Mouse (Mus musculus): ENCODE data around the gene Antxr2.

Gene Antxr2

DNA sequence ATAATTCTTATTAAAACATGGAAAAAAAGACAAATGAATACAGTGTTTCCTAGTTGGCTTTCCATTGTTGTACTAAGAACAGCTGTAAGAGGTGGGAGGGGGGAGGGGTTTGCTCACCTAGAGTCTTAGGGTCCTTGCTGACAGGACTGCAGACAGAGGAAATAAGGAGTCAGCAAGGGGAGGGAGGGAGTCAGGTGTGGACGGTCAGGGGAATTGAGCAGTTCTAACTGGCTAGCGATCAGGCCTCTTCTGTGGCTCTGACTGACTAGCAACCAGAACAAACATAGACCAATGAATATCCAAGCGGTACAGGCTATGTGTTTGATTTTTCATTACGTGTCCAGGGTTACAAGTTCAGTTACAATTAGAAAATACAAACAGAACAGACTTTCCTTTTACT, 35.0 kb downstream of the Antxr2 start:
- DNase-seq (ENCODE audit: low spot score), result no peak

DNA sequence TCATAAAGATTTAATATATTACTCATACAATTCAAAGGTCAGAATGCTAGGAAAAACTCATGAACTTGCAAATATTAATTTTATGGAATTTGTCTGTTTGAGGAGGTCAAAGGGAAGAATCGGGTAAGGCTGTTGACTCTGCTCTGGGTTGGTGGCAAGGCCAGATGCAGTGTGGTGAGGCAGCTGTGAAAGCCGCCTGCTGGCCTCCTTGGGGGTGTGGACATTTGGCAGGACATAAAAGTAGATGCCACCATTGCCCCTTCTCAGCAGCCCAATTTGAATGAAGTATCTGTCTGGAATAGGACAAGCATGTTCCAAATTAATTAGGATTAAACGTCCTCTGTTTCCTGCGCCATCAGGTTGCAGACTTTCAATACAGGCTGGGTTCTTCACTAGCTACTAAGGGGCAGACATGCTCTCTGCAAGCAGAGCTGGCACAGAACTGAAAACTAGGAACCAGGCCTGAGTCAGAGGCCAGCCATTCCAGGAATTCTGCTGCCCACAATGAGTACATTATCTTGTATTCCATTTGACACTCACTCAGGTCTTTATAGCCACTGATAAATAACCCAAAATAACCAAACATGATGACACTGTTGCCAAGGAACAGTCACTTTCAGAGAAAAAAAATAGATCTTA, 44.1 kb downstream of the Antxr2 start:
- DNase-seq (ENCODE audit: low spot score), result no peak

DNA sequence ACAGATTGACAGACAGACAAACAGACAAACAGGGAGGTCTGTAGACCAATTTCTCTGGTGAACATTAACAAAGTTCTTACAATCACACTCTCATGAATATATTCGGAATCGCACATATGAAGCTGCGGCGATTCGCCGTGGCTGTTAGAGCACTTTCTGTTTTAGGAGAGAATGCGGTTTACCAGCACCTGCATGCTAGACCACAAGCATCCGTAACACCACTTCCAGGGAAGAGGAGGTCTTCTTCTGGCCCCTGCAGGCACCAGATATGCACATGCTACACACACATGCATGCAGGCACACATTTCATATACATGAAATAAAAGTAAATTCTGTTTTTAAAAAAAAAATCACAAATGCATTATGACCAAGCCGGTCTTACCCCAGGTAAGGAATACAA, 47.5 kb downstream of the Antxr2 start:
- no peak for DNase-seq (ENCODE audit: low spot score)

DNA sequence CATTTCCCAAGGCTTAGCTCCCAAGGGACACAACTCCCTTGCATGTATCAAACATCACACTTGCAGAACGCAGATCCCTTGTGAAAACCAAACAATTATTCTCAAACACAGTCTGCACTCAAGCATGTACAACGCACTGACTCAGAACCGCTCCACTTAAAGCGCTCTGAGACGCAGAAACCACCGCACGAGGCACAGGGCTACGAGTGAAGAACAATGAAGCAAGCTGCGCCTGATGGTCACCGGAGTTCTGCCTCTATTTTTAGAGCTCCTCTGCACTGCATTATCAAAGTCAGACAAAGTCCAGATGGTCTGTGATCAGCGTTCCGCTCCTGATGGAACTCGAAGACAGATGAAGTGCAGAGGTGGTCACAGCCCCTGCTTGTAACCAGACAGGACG, 50.4 kb downstream of the Antxr2 start:
- no peak for DNase-seq (ENCODE audit: low spot score)

DNA sequence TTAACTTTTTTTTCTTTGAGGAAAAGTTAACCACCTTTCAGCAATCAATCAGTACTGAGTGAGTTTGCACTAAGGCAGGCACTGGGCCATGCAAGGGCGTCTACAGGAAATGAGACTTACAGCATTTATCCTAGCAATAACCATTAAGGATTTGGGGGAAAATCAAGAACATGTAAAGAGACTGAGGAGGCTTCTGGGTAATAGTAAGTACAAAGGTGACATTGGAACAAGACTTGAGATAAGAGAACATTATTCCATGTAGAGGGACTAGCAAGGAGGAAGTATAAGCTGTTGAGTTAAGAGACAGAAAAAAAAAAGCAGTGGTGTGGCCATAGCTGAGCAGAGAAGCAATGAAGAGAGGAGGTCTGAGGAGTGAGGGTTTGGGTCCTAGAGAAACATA, 57.5 kb downstream of the Antxr2 start:
- no peak for DNase-seq (ENCODE audit: low spot score)

DNA sequence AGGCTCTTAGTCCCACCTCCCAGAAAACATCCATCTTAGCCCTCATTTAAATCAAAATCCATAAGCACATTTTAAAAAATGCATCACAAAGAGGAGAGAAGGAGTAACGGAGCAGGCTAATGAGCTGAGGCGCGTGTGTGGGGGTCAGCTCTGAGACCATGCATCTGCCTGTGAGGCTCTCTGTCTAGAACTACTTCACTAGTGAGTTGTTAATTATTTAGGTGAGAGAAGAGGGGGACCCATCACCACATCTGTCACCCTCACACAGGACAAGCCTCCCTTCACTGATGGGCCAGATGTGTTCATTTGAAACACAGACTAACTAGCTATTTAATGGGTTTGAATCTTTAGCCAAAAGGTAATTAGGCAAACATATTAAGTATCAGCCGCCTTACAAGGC, 58.8 kb downstream of the Antxr2 start:
- no peak for DNase-seq (ENCODE audit: low spot score)

DNA sequence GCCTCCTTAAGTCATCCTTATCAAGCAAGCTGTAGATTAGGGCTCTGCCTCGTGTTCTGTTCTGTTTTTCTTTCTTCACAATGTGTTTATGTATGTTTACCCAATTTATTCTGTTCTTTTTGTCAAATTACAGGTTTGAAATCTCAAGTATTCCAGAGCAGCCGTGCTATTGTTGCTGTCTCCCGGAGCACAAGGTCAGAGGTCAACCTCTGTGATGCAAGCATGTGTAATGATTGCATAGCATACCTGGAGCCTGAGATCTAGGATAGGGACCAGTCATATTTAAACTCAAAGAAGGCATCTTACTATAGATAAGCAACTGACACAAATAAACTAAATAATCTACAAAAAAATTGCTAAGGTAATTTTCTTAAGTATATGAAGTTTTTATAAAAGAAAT, 59.6 kb downstream of the Antxr2 start:
- no peak for DNase-seq (ENCODE audit: low spot score)

DNA sequence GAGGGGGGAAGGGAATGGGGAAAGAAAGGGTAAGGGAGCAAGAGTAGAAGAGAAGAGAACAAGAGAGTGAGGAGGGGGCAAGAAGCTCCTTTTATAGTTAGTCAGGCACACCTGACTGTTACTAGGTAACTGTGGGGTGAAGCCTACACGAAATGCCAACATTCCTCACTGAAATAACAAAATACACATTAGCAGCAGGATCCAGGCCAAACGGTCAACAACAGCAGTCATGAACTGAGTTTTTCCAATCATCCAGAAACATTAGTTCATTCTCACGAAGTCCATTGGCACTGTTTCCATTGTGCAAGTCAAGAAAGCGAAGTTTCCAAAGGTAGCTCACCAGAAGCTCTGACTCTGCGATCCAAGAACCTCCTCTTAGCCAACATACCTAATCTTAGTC, 63.8 kb downstream of the Antxr2 start:
- DNase-seq (ENCODE audit: low spot score), result no peak

DNA sequence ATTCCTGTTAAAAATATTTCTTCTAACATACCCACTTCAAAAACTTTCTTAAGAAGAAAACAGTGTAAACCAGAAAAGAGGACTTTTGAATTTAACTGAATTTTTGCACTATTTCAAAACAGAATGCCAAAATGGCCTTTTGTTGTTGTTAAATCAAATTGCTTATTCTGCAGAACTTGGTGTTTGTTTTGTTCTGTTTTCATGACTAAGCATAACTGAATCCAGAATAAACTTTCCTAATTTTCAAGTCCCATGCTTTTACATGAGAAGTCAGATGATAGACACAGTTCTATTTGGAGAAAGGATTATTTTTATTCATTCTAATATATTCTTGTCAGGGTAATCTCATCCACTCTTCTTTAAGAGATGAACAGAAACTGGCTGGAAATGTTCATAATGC, 64.7 kb downstream of the Antxr2 start:
- no peak for DNase-seq (ENCODE audit: low spot score)

DNA sequence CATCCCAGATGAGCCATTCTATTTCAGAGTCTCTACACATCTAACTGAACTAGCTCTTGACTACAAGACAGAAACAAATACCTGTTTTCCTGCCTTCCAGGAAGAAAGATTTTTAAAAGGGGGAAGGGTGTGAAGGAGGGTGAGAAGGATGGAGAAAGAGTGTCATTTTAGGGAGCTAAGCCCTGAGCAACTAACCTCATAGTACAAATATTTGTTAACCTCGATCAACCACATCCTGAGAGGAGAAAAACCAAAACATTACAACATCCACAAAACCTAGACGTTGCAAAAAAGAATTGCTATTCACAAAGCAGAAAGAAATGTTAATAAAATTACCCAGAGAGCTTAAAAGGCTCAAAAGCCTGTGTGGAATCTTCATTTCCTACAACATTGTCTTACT, 66.4 kb downstream of the Antxr2 start:
- no peak for DNase-seq (ENCODE audit: low spot score)

DNA sequence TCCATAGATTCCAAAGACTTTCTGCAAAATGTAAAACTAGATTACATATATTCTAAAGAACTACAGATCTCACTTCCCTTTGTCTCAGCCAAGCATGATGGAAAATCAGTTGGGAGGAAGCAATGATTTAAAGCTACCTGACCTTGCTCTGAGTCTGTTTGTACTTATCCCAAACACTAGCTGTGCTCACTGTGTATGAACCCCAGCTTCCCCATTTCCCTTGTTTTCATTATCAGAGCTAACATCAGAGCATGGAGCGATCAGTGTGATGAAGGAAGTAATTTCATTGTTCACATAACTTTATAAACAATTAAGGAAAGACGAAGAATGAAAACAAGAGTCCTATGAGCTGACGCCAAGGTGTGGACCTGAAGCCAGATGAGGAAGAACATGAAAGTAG, 68.3 kb downstream of the Antxr2 start:
- DNase-seq (ENCODE audit: low spot score), result no peak

DNA sequence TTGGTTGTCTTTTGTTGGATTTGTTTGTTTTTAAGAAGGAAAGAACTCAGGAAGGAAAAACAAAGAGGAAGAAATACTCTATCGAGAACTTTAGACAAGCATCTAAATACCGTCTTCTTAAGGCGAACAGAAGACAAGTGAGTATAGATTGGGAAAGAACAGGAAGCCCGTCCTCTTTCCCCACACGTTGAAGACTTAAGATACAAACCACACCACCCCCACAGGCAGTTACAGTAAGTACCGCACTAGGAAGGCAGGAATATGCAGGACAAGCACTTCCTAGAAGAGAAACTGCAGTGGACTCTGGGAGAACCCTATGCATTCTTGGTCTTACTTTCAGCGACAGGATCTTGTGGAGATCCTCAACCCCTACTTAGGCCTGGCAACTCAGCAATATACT, 69.1 kb downstream of the Antxr2 start:
- no peak for DNase-seq (ENCODE audit: low spot score)

DNA sequence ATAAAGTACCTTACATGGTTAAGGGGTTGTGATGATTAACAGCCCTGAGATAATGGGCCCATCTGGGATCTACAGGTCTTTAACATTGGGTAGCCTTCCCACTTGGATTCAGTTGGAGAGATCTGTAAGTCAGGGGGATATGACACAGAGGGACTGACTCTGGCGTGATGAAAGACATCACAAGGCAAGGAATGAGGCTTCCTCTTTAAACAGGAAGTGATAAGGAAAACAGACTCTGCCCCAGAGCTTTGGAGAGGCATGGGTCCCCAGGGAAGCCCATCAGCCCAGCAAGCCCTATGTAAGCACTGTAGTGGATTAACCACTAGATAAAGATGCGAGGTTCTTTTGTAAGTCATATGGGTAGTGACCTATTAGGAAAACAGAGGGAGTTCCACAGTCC, 71.2 kb downstream of the Antxr2 start:
- DNase-seq (ENCODE audit: low spot score), result no peak

DNA sequence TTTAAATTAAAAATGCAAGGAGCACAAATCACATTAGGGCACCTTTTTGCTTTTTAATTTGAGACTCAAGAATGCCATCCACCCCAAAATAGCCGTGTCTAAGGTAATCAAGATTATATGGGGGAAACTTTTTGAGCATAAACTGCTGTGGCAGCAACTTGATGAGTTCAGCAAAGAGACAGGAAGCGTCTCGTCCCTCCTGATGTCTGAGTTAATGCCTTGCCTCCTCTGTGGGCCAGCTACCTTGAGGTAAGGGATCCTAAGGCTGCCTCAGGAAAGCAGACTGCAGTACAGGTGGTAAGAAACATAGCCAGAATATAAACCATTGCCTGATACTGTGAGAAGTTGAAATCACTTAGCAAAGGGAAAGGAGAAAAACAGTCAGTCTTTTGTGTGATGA, 71.8 kb downstream of the Antxr2 start:
- DNase-seq (ENCODE audit: low spot score), result no peak

DNA sequence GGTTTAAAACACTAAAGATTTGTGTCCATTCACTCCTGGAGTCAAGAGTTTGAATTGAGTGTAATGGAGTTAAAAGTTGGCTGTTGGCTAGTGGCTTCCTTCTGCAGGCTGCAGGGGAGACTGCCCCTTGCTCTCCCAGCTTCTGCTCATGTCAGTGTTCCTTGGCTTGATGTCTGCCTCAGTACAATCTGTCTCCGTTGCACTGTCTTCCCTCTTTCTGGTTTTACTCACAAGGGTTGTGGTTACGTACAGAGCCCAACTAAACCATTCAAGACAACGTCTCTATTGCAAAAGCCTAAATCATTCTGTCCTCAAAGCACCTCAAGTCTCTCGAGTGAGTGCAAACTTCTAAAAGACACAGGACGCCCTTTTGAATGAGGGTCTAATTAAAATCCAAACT, 73.3 kb downstream of the Antxr2 start:
- no peak for DNase-seq (ENCODE audit: low spot score)

DNA sequence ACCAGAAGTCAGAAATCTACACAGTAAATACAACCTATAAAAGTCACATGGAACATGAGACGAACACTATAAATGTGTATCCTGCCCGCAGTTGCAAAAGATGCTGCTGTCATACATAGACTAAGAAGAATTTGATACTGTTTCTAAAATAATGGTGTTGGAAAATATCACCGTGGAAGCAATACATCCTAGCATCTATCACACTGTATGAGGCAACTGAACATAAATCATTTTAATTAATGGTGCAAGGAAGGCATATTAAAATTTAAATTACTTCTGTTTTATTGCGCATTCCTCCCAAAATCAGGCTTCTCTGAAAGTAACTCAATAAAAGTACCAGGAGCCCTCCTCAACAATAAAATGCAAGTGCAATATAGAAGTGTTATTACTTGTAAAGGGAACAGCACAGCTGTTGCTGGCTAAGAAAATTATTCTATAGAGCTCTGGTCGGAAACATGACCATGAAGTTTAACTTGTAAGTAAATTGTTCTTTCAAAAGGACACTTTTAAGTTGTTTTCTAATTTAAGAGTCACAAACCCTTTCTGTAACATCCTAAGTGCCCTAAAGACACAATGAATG, 76.6 kb downstream of the Antxr2 start:
- no peak for DNase-seq (ENCODE audit: low spot score)

DNA sequence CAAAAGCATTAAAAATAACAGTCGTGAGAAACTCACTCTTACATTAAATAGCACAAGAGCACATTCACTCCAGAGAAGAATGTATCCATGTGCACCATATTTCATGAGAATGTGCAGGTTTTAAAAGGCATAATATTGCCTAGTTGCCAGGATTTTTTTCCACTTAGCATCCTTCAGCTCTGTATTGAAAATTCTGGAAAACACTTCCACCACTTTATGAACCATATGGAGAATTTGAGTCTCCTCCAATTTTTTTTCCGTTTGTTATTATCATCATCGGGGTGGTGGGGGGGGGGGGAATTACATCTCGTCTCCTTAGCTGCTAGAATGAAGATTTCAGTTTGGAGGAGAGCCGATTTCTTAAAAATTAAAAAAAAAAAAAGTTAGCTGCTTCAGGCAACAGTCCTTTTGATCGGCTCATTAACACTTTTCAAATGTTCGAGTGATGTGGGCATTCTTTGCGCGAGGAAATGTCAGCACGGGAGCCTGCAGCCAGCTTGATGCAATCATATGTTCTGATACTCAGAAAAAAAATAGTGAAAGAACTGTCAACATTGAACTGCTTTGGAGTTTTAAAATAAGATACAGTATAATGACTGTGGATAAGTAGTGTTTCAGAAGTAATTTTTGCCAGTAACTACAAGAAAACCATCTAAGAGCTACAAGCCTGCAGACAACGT, 77.5 kb downstream of the Antxr2 start:
- DNase-seq (ENCODE audit: low spot score), result no peak

DNA sequence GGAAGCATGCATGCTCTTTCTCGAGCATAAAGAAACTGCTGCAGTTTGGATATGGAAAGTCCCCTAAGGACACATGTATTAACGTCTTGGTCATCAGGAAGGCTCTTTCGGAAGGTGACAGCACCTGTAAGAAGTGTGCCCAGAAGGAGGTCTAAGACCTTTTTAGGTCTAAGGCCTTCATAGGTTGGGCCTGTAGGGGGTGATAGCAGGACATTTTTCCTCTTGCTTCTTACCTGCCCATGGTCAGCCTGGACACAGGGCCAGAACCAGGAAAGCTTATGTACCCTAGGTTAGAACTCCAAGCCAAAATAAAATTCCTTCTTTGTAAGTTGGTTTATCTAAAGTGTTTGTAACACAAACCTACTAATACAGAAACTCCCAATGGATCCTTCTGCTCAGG, 83.6 kb downstream of the Antxr2 start:
- no peak for DNase-seq (ENCODE audit: low spot score)

DNA sequence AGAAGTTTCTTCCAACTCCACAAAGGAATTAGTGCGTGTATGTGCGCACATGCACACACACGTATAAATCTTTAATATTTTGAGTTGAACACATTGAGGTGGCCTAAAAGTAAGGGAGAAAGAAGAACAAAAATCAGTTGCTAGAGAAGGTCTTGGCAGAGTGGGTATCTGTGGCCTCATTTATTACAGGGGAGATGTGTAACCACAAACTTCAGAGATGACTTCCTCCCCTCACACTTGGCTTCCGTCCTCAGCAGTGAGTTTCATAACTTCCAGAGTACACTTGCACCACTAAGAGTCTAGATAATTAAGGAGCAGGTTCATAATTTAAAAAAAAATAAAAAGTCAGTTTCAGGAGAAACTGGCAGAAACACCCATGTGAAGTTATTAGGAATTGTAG, 84.6 kb downstream of the Antxr2 start:
- no peak for DNase-seq (ENCODE audit: low spot score)

DNA sequence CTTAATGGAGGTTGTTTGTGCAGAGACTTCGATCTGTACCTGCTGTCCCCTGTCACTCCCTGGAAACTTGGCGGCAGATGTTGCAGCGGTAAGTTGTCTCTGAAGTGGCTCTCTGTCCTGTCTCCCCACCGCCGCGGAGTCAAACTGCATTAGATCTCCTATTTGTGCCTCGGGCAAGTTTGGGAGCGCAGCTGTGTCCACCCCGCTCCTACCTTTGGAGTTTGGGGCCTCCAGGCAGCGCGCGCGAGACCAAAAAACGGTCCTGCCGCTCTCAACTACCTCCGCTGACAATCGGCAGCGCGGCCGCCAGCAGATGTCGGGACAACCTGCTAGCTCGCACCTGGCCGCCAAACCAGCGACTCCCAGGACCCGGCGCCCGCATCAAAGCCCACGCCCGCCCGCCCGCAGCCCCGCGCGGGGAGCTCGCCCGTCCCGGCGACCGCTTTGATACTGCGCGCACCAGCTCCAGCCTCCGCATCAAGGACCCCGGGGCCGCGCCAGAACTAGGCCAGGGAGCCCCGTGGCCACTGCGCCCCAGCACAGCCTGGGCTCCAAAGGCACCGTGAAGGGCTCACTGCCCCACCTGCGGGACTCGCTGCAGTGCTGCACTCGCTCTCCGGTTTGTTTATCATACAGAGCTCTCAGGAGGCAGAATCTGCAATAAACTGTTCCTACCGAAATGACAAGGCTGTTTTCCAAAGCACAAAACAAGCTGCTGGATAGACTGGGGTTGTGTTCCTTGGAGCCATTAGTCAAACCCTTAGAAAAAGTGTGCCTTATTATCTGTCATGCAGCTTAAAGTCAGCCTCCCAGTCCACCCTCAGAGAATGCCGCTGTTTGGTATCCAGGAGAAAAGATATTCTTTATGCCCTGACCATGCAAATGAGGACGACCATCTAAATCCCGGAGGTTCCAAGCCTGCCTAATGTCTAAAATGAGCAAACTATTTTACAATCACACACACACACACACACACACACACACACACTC, 95.4 kb downstream of the Antxr2 start:
- peak; percentile 43 for DNase-seq (ENCODE audit: low spot score)

DNA sequence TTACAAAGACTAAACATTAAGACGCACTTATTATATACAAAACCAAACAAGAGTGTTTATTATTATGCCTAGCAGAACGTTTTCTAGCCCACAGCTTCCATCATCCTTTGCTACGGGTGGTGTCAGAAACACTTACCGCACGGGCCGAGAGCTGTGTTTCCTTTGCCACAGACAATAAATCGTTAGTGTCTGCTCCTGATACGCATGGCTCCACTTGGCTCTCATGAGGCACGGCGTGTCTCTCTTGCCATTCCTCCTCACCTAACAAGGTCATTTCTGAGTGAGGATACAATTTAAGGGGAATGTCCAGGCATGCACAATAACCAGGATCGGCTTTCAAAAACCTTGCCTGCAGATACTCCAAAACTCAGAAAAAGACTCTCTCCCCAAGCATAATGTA, 113.2 kb downstream of the Antxr2 start:
- DNase-seq (ENCODE audit: low spot score), result no peak

DNA sequence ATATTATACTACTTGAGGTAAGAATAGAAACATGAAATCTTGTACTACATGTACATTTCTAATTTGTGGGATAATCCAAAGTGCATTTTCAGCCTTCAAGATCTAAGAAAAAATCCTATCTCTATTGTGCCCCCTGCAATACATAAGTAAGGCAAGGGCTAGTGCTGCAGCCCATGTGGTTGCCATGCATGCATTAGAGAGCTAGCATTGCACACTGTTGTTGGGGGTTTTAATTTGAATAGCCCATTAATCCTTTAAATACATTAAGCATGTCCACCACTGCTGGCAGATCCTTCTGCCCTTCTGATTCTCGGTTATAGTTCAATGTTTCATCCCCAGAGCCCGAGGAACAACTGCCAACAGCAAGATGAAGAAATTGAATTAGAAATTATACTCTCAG, 116.0 kb downstream of the Antxr2 start:
- DNase-seq (ENCODE audit: low spot score), result no peak

DNA sequence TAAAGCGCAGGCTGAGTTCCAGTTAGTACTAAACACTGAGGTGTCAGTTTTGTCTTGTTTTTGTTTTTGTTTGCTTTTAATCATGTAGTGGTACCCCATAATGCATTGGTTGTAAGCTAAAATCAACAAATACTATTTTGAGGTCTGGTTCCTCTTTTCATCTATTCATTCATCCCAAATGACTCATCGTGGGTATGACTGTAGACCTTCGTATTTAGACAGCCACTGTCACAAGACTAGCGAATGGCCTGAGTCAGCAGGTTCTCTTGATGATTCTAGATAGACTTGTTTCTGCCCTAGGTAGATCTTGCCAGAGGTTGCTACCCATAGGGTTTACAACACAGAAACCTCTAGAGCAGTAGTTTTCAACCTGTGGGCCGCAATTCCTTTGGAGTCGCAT, 116.9 kb downstream of the Antxr2 start:
- DNase-seq (ENCODE audit: low spot score), result no peak
